Mouse (Mus musculus): ENCODE measurements around the gene Lpp. TPM values are rescaled to one million over a fixed set of nuclear protein-coding genes. Genes with fewer than 3 reads are reported as not detected.

Gene Lpp
- polyA plus RNA-seq, 1 experiment, result 18.7 TPM

DNA sequence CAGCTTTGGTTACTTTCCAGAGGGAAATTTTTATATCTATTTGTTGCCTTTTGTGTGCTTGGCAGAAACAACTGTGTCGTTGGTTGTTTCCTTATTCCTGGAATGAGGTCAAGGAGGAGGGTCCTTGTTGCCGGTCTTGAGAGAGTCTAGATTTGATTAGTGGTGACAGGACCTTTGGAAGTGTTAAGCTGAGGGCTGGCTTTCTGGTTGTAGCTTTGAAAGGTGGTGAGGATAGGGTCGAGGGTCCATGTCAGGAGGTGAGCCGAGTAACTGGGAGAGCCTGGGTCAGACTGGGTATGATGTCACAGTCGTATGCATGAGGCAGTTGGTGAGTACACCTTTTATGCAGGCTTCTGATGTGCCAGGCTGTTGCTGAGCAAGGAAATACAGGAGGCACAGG is 36.4 kb downstream of the Lpp start:
- 38% methylated on average over 5 of the region's 5 CpGs for WGBS
- H3K4me3 ChIP-seq (replicated peaks; ENCODE audit: extremely low read depth, low read depth, low read length), result no peak overlapping the region
- H3K4me1 ChIP-seq (ENCODE audit: control insufficient read depth, insufficient read depth, low read length), result peaks cover 22% of the 10 kb centered on the region
- DNase-seq, result no peak
- no peak for TF ChIP-seq CTCF (IDR thresholded peaks at IDR 0.05; ENCODE audit: insufficient read depth, low read length)
- no peak for TF ChIP-seq POLR2A (IDR thresholded peaks at IDR 0.05; ENCODE audit: borderline replicate concordance, extremely low read depth, low read depth, low read length)

GRCm38 (mm10) chr16:24431808-24432207 is 38.5 kb downstream of the Lpp start:
- peaks cover 26% of the 10 kb centered on the region for H3K4me1 ChIP-seq (ENCODE audit: control insufficient read depth, insufficient read depth, low read length)
- WGBS, result 68% methylated on average over 1 of the region's 1 CpGs
- no peak for DNase-seq
- TF ChIP-seq CTCF (IDR thresholded peaks at IDR 0.05; ENCODE audit: insufficient read depth, low read length), result no peak
- TF ChIP-seq POLR2A (IDR thresholded peaks at IDR 0.05; ENCODE audit: borderline replicate concordance, extremely low read depth, low read depth, low read length), result no peak
- H3K4me3 ChIP-seq (replicated peaks; ENCODE audit: extremely low read depth, low read depth, low read length), result no peak overlapping the region

GRCm38 (mm10) chr16:24433563-24433962 is 40.3 kb downstream of the Lpp start:
- Histone ChIP-seq H3K4me1 (ENCODE audit: control insufficient read depth, insufficient read depth, low read length) (peaks cover 23% of the 10 kb centered on the region), H3K4me3 (replicated peaks; ENCODE audit: extremely low read depth, low read depth, low read length) (no peak overlapping the region)
- no peak for DNase-seq
- WGBS, result 17% methylated on average over 7 of the region's 7 CpGs
- no peak for TF ChIP-seq POLR2A (IDR thresholded peaks at IDR 0.05; ENCODE audit: borderline replicate concordance, extremely low read depth, low read depth, low read length)
- TF ChIP-seq CTCF (IDR thresholded peaks at IDR 0.05; ENCODE audit: insufficient read depth, low read length), result no peak

DNA sequence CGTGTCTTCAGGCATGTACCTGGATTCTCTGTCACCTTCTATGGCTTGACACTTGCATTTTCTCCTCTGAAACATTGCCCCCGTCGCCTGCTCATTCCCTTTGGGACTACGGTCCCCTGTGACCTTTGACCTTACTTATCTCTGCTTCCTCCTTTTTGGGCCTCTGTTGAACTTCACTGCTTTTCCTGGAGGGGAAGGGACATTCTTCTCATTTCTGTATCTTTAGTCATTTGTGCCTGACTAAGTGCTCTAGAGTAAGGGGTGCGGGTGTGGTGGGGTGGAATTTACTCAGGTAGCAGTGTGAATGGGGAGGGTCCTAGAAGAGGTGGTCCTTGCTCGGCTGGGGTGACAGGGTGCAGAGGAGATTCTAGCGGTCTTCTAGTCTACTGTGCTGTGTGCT is 40.7 kb downstream of the Lpp start:
- 55% methylated on average over 7 of the region's 7 CpGs for WGBS
- Histone ChIP-seq H3K4me1 (ENCODE audit: control insufficient read depth, insufficient read depth, low read length) (peaks cover 23% of the 10 kb centered on the region), H3K4me3 (replicated peaks; ENCODE audit: extremely low read depth, low read depth, low read length) (no peak overlapping the region)
- TF ChIP-seq CTCF (IDR thresholded peaks at IDR 0.05; ENCODE audit: insufficient read depth, low read length) (no peak), POLR2A (IDR thresholded peaks at IDR 0.05; ENCODE audit: borderline replicate concordance, extremely low read depth, low read depth, low read length) (no peak)
- DNase-seq, result no peak

DNA sequence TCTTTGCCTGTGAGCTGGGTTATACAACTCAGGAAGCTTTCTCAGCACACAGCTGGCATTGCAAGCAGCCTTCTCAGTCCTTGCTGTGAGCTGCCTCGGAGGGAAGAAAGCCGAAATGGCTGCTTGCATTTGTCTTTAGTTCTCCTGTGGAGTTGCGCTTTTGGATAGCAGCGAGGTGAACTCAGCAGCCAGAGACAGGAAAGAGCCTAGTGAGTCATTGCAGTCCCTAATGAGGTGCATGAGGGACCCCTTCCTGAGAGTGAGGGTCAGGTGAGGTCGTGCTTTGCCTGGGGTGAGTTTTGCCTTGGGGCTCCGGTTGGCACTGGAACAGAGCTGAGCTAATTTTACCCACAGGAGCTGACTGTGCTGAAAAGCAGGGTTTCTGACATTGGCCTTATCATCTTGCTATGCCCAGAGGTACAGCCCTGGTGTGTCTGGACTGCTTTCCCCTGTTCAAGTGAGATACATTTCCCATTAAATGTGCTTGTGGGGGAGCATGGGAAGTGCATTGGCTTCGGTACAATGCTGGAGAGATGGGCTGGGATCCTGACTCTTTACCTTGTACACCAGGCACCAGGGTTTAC is 41.3 kb downstream of the Lpp start:
- DNase-seq, result no peak
- peaks cover 23% of the 10 kb centered on the region for H3K4me1 ChIP-seq (ENCODE audit: control insufficient read depth, insufficient read depth, low read length)
- 50% methylated on average over 7 of the region's 7 CpGs for WGBS
- no peak overlapping the region for H3K4me3 ChIP-seq (replicated peaks; ENCODE audit: extremely low read depth, low read depth, low read length)
- TF ChIP-seq CTCF (IDR thresholded peaks at IDR 0.05; ENCODE audit: insufficient read depth, low read length) (no peak), POLR2A (IDR thresholded peaks at IDR 0.05; ENCODE audit: borderline replicate concordance, extremely low read depth, low read depth, low read length) (no peak)

GRCm38 (mm10) chr16:24435115-24435553 is 41.8 kb downstream of the Lpp start:
- Histone ChIP-seq H3K4me3 (replicated peaks; ENCODE audit: extremely low read depth, low read depth, low read length) (no peak overlapping the region), H3K4me1 (ENCODE audit: control insufficient read depth, insufficient read depth, low read length) (peaks cover 23% of the 10 kb centered on the region)
- 52% methylated on average over 6 of the region's 6 CpGs for WGBS
- no peak for DNase-seq
- no peak for TF ChIP-seq POLR2A (IDR thresholded peaks at IDR 0.05; ENCODE audit: borderline replicate concordance, extremely low read depth, low read depth, low read length)

GRCm38 (mm10) chr16:24438438-24438837 is 45.1 kb downstream of the Lpp start:
- H3K4me3 ChIP-seq (replicated peaks; ENCODE audit: extremely low read depth, low read depth, low read length), result no peak overlapping the region
- TF ChIP-seq CTCF (IDR thresholded peaks at IDR 0.05; ENCODE audit: insufficient read depth, low read length), result no peak
- TF ChIP-seq POLR2A (IDR thresholded peaks at IDR 0.05; ENCODE audit: borderline replicate concordance, extremely low read depth, low read depth, low read length), result no peak
- 80% methylated on average over 4 of the region's 4 CpGs for WGBS
- no peak for DNase-seq
- peaks cover 23% of the 10 kb centered on the region for H3K4me1 ChIP-seq (ENCODE audit: control insufficient read depth, insufficient read depth, low read length)

- peaks cover 5% of the 10 kb centered on the region for H3K4me1 ChIP-seq (ENCODE audit: control insufficient read depth, insufficient read depth, low read length)
- no peak overlapping the region for H3K4me3 ChIP-seq (replicated peaks; ENCODE audit: extremely low read depth, low read depth, low read length)
- TF ChIP-seq CTCF (IDR thresholded peaks at IDR 0.05; ENCODE audit: insufficient read depth, low read length), result no peak
- TF ChIP-seq POLR2A (IDR thresholded peaks at IDR 0.05; ENCODE audit: borderline replicate concordance, extremely low read depth, low read depth, low read length), result no peak
- WGBS, result 58% methylated on average over 1 of the region's 1 CpGs
- DNase-seq, result no peak
These were observed 48.0 kb downstream of the Lpp start for GRCm38 (mm10) chr16:24441338-24441737.

DNA sequence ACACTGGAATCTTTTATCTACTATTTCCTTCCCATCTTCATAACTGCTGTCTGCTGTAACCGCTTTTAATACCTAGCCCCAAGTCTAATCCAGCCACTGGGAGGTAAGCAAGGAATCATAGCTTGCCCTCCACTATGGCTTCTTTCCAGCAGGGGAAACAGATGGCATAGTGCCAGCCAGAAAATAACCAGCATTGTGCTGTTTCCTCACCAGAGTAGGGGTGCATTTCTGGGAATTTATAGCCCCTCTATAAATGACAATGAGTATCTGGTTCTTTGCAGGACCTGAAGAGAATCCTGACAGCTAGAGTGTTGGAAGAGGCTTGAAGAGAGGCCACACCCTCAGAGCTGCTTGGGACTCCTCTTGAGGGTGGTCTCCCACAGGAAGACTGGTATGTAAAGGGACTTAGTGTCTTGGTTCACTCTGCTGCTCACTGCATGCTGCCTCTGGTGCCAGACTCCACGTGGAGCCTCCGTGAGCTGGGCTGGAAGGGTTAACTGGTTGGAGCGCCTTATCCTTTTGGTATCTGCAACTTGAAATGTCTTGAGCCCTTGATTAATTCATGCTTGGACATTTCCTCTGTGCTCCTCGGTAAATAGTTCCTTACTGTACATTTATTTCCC is 49.3 kb downstream of the Lpp start:
- WGBS, result 49% methylated on average over 5 of the region's 5 CpGs
- no peak for DNase-seq
- Histone ChIP-seq H3K4me3 (replicated peaks; ENCODE audit: extremely low read depth, low read depth, low read length) (no peak overlapping the region), H3K4me1 (ENCODE audit: control insufficient read depth, insufficient read depth, low read length) (peaks cover 6% of the 10 kb centered on the region)
- TF ChIP-seq CTCF (IDR thresholded peaks at IDR 0.05; ENCODE audit: insufficient read depth, low read length), result no peak

DNA sequence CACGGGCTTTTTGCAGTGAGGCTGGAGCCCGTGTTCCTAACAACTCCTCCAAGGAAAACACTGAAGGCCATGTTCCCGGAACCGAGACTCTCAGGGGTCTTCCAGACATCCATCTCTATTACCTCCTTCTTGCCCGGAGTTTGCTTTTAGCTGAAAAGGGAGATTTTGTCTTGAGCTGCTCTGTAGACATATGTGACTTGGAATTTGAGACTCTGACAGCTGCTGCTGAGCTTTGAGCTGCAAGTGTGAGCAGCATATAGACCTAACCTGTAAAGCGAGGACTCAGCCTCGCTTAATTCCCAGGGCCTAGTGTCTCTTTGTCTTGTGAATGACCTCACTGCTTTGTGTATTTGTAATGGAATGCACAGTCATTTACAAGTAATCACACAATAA is 49.8 kb downstream of the Lpp start:
- H3K4me1 ChIP-seq (ENCODE audit: control insufficient read depth, insufficient read depth, low read length), result peaks cover 8% of the 10 kb centered on the region
- 61% methylated on average over 7 of the region's 7 CpGs for WGBS
- H3K4me3 ChIP-seq (replicated peaks; ENCODE audit: extremely low read depth, low read depth, low read length), result no peak overlapping the region
- no peak for DNase-seq
- TF ChIP-seq POLR2A (IDR thresholded peaks at IDR 0.05; ENCODE audit: borderline replicate concordance, extremely low read depth, low read depth, low read length) (no peak), CTCF (IDR thresholded peaks at IDR 0.05; ENCODE audit: insufficient read depth, low read length) (no peak)

Measured in lung, adult 2 months (tissue).